8 mouse cellular contexts compared by ENCODE assay signal in genomic region chr19:58978401-58979171, GRCm38 (mm10). TPM values are rescaled to one million over a fixed set of nuclear protein-coding genes. Genes with fewer than 3 reads are reported as not detected.
DNase-seq lines count a peak whose midpoint lies in the region; ATAC-seq and TF ChIP-seq lines count a peak whose summit lies in the region.

No protein-coding gene starts in this region.

- H3K27ac ChIP-seq in MEL (ENCODE audit: control insufficient read depth, low read depth, low read length): peak overlapping the region; percentile 66
- H3K27ac ChIP-seq in hindbrain, embryonic 13.5 days: no peak overlapping the region
- H3K27ac ChIP-seq in liver, postnatal 0 days (ENCODE audit: low read depth): no peak overlapping the region

- no peaks in the 10 kb centered on the region for H3K9me3 ChIP-seq in MEL (replicated peaks; ENCODE audit: insufficient read depth, low read length)
- no peaks in the 10 kb centered on the region for H3K9me3 ChIP-seq in hindbrain, embryonic 13.5 days
- no peaks in the 10 kb centered on the region for H3K9me3 ChIP-seq in liver, postnatal 0 days (ENCODE audit: low read length)

- TF ChIP-seq RAD21 in MEL (IDR thresholded peaks at IDR 0.05; ENCODE audit: low read depth, low read length): no peak

- peak overlapping the region; percentile 40 to 44 for H3K4me3 ChIP-seq in MEL (ENCODE audit: control insufficient read depth in 1 of 2, insufficient read depth in 1 of 2, low read depth in 2 of 2, low read length in 2 of 2)
- H3K4me3 ChIP-seq in hindbrain, embryonic 13.5 days: no peak overlapping the region
- H3K4me3 ChIP-seq in liver, postnatal 0 days (ENCODE audit: low read depth, low read length): no peak overlapping the region

- no peak for ATAC-seq in hindbrain, embryonic 13.5 days (ENCODE audit: low FRiP score)
- peak; percentile 76 for ATAC-seq in liver, postnatal 0 days

- DNase-seq in adrenal gland, adult (ENCODE audit: inconsistent age in 2 of 2, low spot score in 1 of 2): peak; percentile 67 to 90
- no peak for DNase-seq in adrenal gland, postnatal 4 days (ENCODE audit: low spot score in 2 of 2)
- peak; percentile 96 for DNase-seq in MEL (ENCODE audit: low read depth, low spot score)
- DNase-seq in fibroblast of lung, adult 2 months (ENCODE audit: low read depth): peak; percentile 25
- no peak for DNase-seq in liver, postnatal 0 days
- DNase-seq in cerebellum, adult 11-12 months: no peak
- no peak for DNase-seq in spleen, postnatal 14 days (ENCODE audit: low spot score in 2 of 2)

- TF ChIP-seq POLR2A in MEL (IDR thresholded peaks at IDR 0.05; ENCODE audit: control insufficient read depth in 1 of 2, insufficient read depth in 1 of 2, low read depth in 1 of 2, low read length in 2 of 2, poor library complexity in 1 of 2): peak in 1 of 2 experiments; percentile 56; a peak in 1 of 4 replicates

- H3K36me3 ChIP-seq in MEL (ENCODE audit: control insufficient read depth in 1 of 2, insufficient read depth in 2 of 2, low read length in 2 of 2): peaks cover 0 to 5% of the 10 kb centered on the region in 2 experiments; a peak in 2 of 4 replicates
- peaks cover 9% of the 10 kb centered on the region; the same call in 1 of the 2 replicates for H3K36me3 ChIP-seq in hindbrain, embryonic 13.5 days
- H3K36me3 ChIP-seq in liver, postnatal 0 days (replicated peaks; ENCODE audit: insufficient read depth, low read length): no peaks in the 10 kb centered on the region

- no peak for TF ChIP-seq CTCF in MEL (IDR thresholded peaks at IDR 0.05 in 2 of 3, conservative IDR thresholded peaks at IDR 0.05 in 1 of 3; ENCODE audit: control insufficient read depth in 1 of 3, insufficient read depth in 1 of 3, low read depth in 2 of 3, low read length in 3 of 3, poor library complexity in 1 of 3, severe bottlenecking in 1 of 3)
- no peak for TF ChIP-seq CTCF in liver, postnatal 0 days (IDR thresholded peaks at IDR 0.05; ENCODE audit: low read depth)

- H3K27me3 ChIP-seq in MEL (ENCODE audit: control insufficient read depth in 1 of 2, insufficient read depth in 2 of 2, low read length in 2 of 2): no peaks in the 10 kb centered on the region
- peaks cover 90% of the 10 kb centered on the region for H3K27me3 ChIP-seq in hindbrain, embryonic 13.5 days
- H3K27me3 ChIP-seq in liver, postnatal 0 days (ENCODE audit: insufficient read depth, low read length): no peaks in the 10 kb centered on the region

- 60% methylated on average over 11 of the region's 11 CpGs for WGBS in hindbrain, embryonic 13.5 days
- 36% methylated on average over 11 of the region's 11 CpGs for WGBS in liver, postnatal 0 days (ENCODE audit: insufficient replicate concordance)

- H3K4me2 ChIP-seq in hindbrain, embryonic 13.5 days: peak overlapping the region; percentile 34; the same call in 1 of the 2 replicates
- peak overlapping the region; percentile 29; the same call in 1 of the 2 replicates for H3K4me2 ChIP-seq in liver, postnatal 0 days (ENCODE audit: low read depth, low read length)

- no peaks in the 10 kb centered on the region for H3K79me2 ChIP-seq in MEL (ENCODE audit: control insufficient read depth, insufficient read depth, low read length, poor library complexity)

- peaks cover 3 to 10% of the 10 kb centered on the region in 2 experiments; a peak in 2 of 4 replicates for H3K4me1 ChIP-seq in MEL (ENCODE audit: control insufficient read depth in 1 of 2, insufficient read depth in 2 of 2, low read length in 2 of 2)
- H3K4me1 ChIP-seq in hindbrain, embryonic 13.5 days (replicated peaks): peaks cover 21% of the 10 kb centered on the region
- H3K4me1 ChIP-seq in liver, postnatal 0 days (ENCODE audit: insufficient read depth): no peaks in the 10 kb centered on the region

- peak; percentile 80 to 90 for TF ChIP-seq EP300 in MEL (IDR thresholded peaks at IDR 0.05; ENCODE audit: low read depth in 1 of 2, low read length in 2 of 2)
- no peak for TF ChIP-seq EP300 in liver, postnatal 0 days (IDR thresholded peaks at IDR 0.05; ENCODE audit: low read depth)

- H3K9ac ChIP-seq in MEL (ENCODE audit: control insufficient read depth, low read depth, low read length, poor library complexity, severe bottlenecking): peak overlapping the region; percentile 41
- no peak overlapping the region for H3K9ac ChIP-seq in hindbrain, embryonic 13.5 days
- H3K9ac ChIP-seq in liver, postnatal 0 days (replicated peaks): no peak overlapping the region

TF ChIP-seq in MEL, 35 proteins besides CTCF, POLR2A, EP300 and RAD21:
- TF ChIP-seq ZMIZ1 (IDR thresholded peaks at IDR 0.05; ENCODE audit: low read depth, low read length) (no peak), GABPA (IDR thresholded peaks at IDR 0.05; ENCODE audit: low read depth, low read length) (peak; percentile 99), SIN3A (IDR thresholded peaks at IDR 0.05; ENCODE audit: low read length) (peak; percentile 86), NRF1 (IDR thresholded peaks at IDR 0.05; ENCODE audit: insufficient read depth, low read depth, low read length, poor library complexity, severe bottlenecking) (no peak), MYC (IDR thresholded peaks at IDR 0.05; ENCODE audit: low read depth, low read length) (peak; percentile 72), MAFK (IDR thresholded peaks at IDR 0.05; ENCODE audit: borderline replicate concordance, low read depth, low read length) (peak; percentile 96), NELFE (IDR thresholded peaks at IDR 0.05; ENCODE audit: low read depth, low read length) (peak; percentile 41), ZNF384 (IDR thresholded peaks at IDR 0.05; ENCODE audit: low read depth, low read length) (no peak), ELF1 (IDR thresholded peaks at IDR 0.05; ENCODE audit: low read depth, low read length) (no peak), USF2 (IDR thresholded peaks at IDR 0.05; ENCODE audit: borderline replicate concordance in 1 of 2, insufficient read depth in 1 of 2, low read depth in 1 of 2, low read length in 2 of 2) (no peak), ZKSCAN1 (IDR thresholded peaks at IDR 0.05; ENCODE audit: low read depth, low read length) (no peak), TCF12 (IDR thresholded peaks at IDR 0.05; ENCODE audit: low read depth, low read length) (peak; percentile 32), RCOR1 (IDR thresholded peaks at IDR 0.05; ENCODE audit: low read depth, low read length) (peak; percentile 51), MAX (IDR thresholded peaks at IDR 0.05; ENCODE audit: low read length) (peak; percentile 53; the same call in 1 of the 2 replicates), BHLHE40 (IDR thresholded peaks at IDR 0.05; ENCODE audit: borderline replicate concordance, low read depth, low read length) (no peak; the same call in 1 of the 2 replicates), KAT2A (conservative IDR thresholded peaks at IDR 0.05; ENCODE audit: low read depth, low read length) (no peak; the same call in 1 of the 2 replicates), ETS1 (IDR thresholded peaks at IDR 0.05; ENCODE audit: low read depth, low read length) (peak; percentile 91), ZC3H11A (IDR thresholded peaks at IDR 0.05; ENCODE audit: low read depth, low read length) (no peak), CHD2 (IDR thresholded peaks at IDR 0.05; ENCODE audit: low read length) (no peak; the same call in 1 of the 2 replicates), HCFC1 (IDR thresholded peaks at IDR 0.05; ENCODE audit: low read depth, low read length) (peak; percentile 46; the same call in 1 of the 2 replicates), MYB (IDR thresholded peaks at IDR 0.05; ENCODE audit: low read depth, low read length) (no peak; the same call in 1 of the 2 replicates), CHD1 (IDR thresholded peaks at IDR 0.05; ENCODE audit: low read depth, low read length) (no peak), GATA1 (IDR thresholded peaks at IDR 0.05; ENCODE audit: low read depth, low read length) (no peak), POLR2AphosphoS2 (IDR thresholded peaks at IDR 0.05; ENCODE audit: low read length) (no peak), TAL1 (IDR thresholded peaks at IDR 0.05; ENCODE audit: low read length) (0 out of 2 replicates have a peak, but pooled peaks have one; percentile 9), UBTF (IDR thresholded peaks at IDR 0.05; ENCODE audit: borderline replicate concordance, insufficient read depth, low read depth, low read length) (no peak), MXI1 (IDR thresholded peaks at IDR 0.05; ENCODE audit: low read depth, low read length) (peak; percentile 71), JUND (IDR thresholded peaks at IDR 0.05; ENCODE audit: low read depth, low read length) (peak; percentile 85), USF1 (IDR thresholded peaks at IDR 0.05; ENCODE audit: low read depth, low read length) (peak; percentile 69), SMC3 (IDR thresholded peaks at IDR 0.05; ENCODE audit: low read depth, low read length) (no peak), MEF2A (IDR thresholded peaks at IDR 0.05; ENCODE audit: extremely low read depth, insufficient replicate concordance, low read depth, low read length, poor library complexity, severe bottlenecking) (no peak), MAZ (IDR thresholded peaks at IDR 0.05; ENCODE audit: low read depth, low read length) (peak; percentile 72), E2F4 (IDR thresholded peaks at IDR 0.05; ENCODE audit: borderline replicate concordance, low read depth, low read length) (no peak), POLR2AphosphoS5 (IDR thresholded peaks at IDR 0.05; ENCODE audit: borderline replicate concordance, low read depth, low read length) (no peak), TBP (IDR thresholded peaks at IDR 0.05; ENCODE audit: low read depth, low read length) (peak; percentile 50; the same call in 1 of the 2 replicates)

RNA-seq across cellular contexts. Expression of gene Hspa12a, which starts 35.1 kb away (rescaled TPM):
- total RNA-seq in adrenal gland, postnatal 4 days (2021): 10 to 100 TPM; 76.5 to 78.5 TPM
- not detected in 2 replicates for total RNA-seq in MEL (2012; rRNA removed)
- not detected for polyA plus RNA-seq in MEL (2012; ENCODE audit: insufficient read depth in 1 of 2, insufficient read length in 2 of 2, low read depth in 1 of 2, low replicate concordance in 2 of 2, missing spikeins in 1 of 2)
- 49.0 and 52.2 TPM in 2 replicates for polyA plus RNA-seq in hindbrain, embryonic 13.5 days (2015; fragmentation: Nextera tagmentation; extraction: Ambion mirVana)
- polyA plus RNA-seq in liver, postnatal 0 days (2015; fragmentation: Nextera tagmentation; extraction: Ambion mirVana): 0.21 and 0.28 TPM in 2 replicates

RNA-seq across cellular contexts. Expression of gene Eno4, which starts 35.4 kb away (rescaled TPM):
- total RNA-seq in adrenal gland, postnatal 4 days (2021): under 1 TPM; 0.31 to 0.45 TPM
- not detected in 2 replicates for total RNA-seq in MEL (2012; rRNA removed)
- polyA plus RNA-seq in MEL (2012; ENCODE audit: insufficient read depth in 1 of 2, insufficient read length in 2 of 2, low read depth in 1 of 2, low replicate concordance in 2 of 2, missing spikeins in 1 of 2): not detected
- polyA plus RNA-seq in hindbrain, embryonic 13.5 days (2015; fragmentation: Nextera tagmentation; extraction: Ambion mirVana): 1.0 and 2.4 TPM in 2 replicates
- polyA plus RNA-seq in liver, postnatal 0 days (2015; fragmentation: Nextera tagmentation; extraction: Ambion mirVana): not detected in 2 replicates

Comparison
In these comparisons a context has a peak if more than half of its experiments do, and no peak if none do; other contexts are left out.
1. DNase-seq: peak in adrenal gland, adult (2 of 2), MEL (single experiment) and fibroblast of lung, adult 2 months (single experiment); none in adrenal gland, postnatal 4 days (0 of 2), liver, postnatal 0 days (single experiment), cerebellum, adult 11-12 months (single experiment) and spleen, postnatal 14 days (0 of 2).
2. H3K4me3 ChIP-seq: peak in MEL (2 of 2); none in hindbrain, embryonic 13.5 days (single experiment) and liver, postnatal 0 days (single experiment).
3. RNA of gene Hspa12a, which starts 35.1 kb away (polyA plus RNA-seq): 49.0 to 52.2 TPM in hindbrain, embryonic 13.5 days; 0.21 to 0.28 TPM in liver, postnatal 0 days and not detected in MEL; every median in the first group is over 10 times any median in the second.